ENCODE assay signal across 12 mouse cellular contexts in genomic region chr1:39969771-39970406, GRCm38 (mm10).
DNase-seq lines count a peak whose midpoint lies in the region; ATAC-seq and TF ChIP-seq lines count a peak whose summit lies in the region.
"Had no signal": no experiment of that assay in that cellular context is flagged by ENCODE, and none has a peak within 500 bp of the region (broad histone marks: within the 10 kb centered on the region; RNA-seq: fewer than 3 reads in every experiment).

No protein-coding gene starts in this region.

- ATAC-seq in hindbrain, postnatal 0 days, result peak; percentile 62; the same call in 1 of the 2 replicates
- ATAC-seq in activated CD4-positive, CD25-positive, alpha-beta regulatory T cell, adult 4 months, result no peak

- peaks cover 19% of the 10 kb centered on the region for H3K4me1 ChIP-seq in forebrain, embryonic 10.5 days
- peaks cover 10% of the 10 kb centered on the region for H3K4me1 ChIP-seq in hindbrain, postnatal 0 days (ENCODE audit: insufficient read depth, low read length)

- no peak overlapping the region for H3K4me2 ChIP-seq in hindbrain, postnatal 0 days (ENCODE audit: low read depth, low read length)
- H3K4me2 ChIP-seq: limb, embryonic 15.5 days had no signal

- 72% methylated on average over 2 of the region's 2 CpGs for WGBS in forebrain, embryonic 10.5 days
- 47% methylated on average over 2 of the region's 2 CpGs for WGBS in hindbrain, postnatal 0 days

- no peak overlapping the region for H3K9ac ChIP-seq in hindbrain, postnatal 0 days (replicated peaks; ENCODE audit: low read length)
- H3K9ac ChIP-seq: limb, embryonic 15.5 days had no signal

- H3K9me3 ChIP-seq in forebrain, embryonic 10.5 days, result no peaks in the 10 kb centered on the region
- no peaks in the 10 kb centered on the region for H3K9me3 ChIP-seq in hindbrain, postnatal 0 days (ENCODE audit: low read length)
- H3K9me3 ChIP-seq: limb, embryonic 15.5 days had no signal

- H3K27me3 ChIP-seq in forebrain, embryonic 10.5 days (ENCODE audit: poor library complexity, severe bottlenecking), result no peaks in the 10 kb centered on the region
- H3K27me3 ChIP-seq in hindbrain, postnatal 0 days (ENCODE audit: insufficient read depth, low read length), result no peaks in the 10 kb centered on the region
- H3K27me3 ChIP-seq: limb, embryonic 15.5 days had no signal

- DNase-seq in layer of hippocampus, adult 2 months (ENCODE audit: low spot score in 2 of 2), result no peak
- DNase-seq in layer of hippocampus, adult 9-10 months (ENCODE audit: low spot score), result no peak
- DNase-seq in adipocyte (ENCODE audit: low spot score), result peak; percentile 63
- DNase-seq in forebrain, embryonic 10.5 days (ENCODE audit: extremely low spot score, low spot score), result peak; percentile 36
- DNase-seq in hindbrain, postnatal 0 days (ENCODE audit: low spot score), result peak; percentile 74
- DNase-seq in yolk sac, embryonic 10.5 days (ENCODE audit: low spot score), result no peak
- DNase-seq: adrenal gland, postnatal 10 days; cerebellum, postnatal 25 days; heart, postnatal 10 days; right cerebral cortex, postnatal 4 days had no signal

- H3K27ac ChIP-seq in layer of hippocampus, adult 2 months, result peak overlapping the region; percentile 47; the same call in 1 of the 2 replicates
- no peak overlapping the region for H3K27ac ChIP-seq in forebrain, embryonic 10.5 days
- H3K27ac ChIP-seq in hindbrain, postnatal 0 days, result no peak overlapping the region; the same call in 1 of the 2 replicates

- peaks cover 53% of the 10 kb centered on the region for H3K36me3 ChIP-seq in forebrain, embryonic 10.5 days (replicated peaks)
- peaks cover 4% of the 10 kb centered on the region; the same call in 1 of the 2 replicates for H3K36me3 ChIP-seq in hindbrain, postnatal 0 days (ENCODE audit: insufficient read depth, low read length)

- H3K4me3 ChIP-seq in layer of hippocampus, adult 2 months, result no peak overlapping the region
- no peak overlapping the region for H3K4me3 ChIP-seq in forebrain, embryonic 10.5 days
- H3K4me3 ChIP-seq in hindbrain, postnatal 0 days (ENCODE audit: low read length), result no peak overlapping the region
- H3K4me3 ChIP-seq: limb, embryonic 15.5 days had no signal

- TF ChIP-seq CTCF in layer of hippocampus, adult 2 months (conservative IDR thresholded peaks at IDR 0.05), result peak; percentile 35
- peak; percentile 38 for TF ChIP-seq CTCF in hindbrain, postnatal 0 days (IDR thresholded peaks at IDR 0.05; ENCODE audit: low read depth)

Comparison
In these comparisons a context has a peak if more than half of its experiments do, and no peak if none do; other contexts are left out.
1. DNase-seq: peak in adipocyte (single experiment), forebrain, embryonic 10.5 days (single experiment) and hindbrain, postnatal 0 days (single experiment); none in layer of hippocampus, adult 2 months (0 of 2), layer of hippocampus, adult 9-10 months (single experiment) and yolk sac, embryonic 10.5 days (single experiment).